Mouse (Mus musculus): ENCODE data around the gene Prrx2. TPM values are rescaled to one million over a fixed set of nuclear protein-coding genes. Genes with fewer than 3 reads are reported as not detected.

Prrx2 gene
- polyA plus RNA-seq, 1 experiment: 4.1 TPM

GRCm38 (mm10) chr2:30864968-30865381 lies 30.2 kb downstream of the Prrx2 start:
- Histone ChIP-seq H3K4me3 (replicated peaks; ENCODE audit: control insufficient read depth, low read depth, low read length) (no peak overlapping the region), H3K4me1 (ENCODE audit: control insufficient read depth, insufficient read depth, low read length) (no peaks in the 10 kb centered on the region), H3K27ac (ENCODE audit: control insufficient read depth, insufficient read depth, low read depth, low read length, poor library complexity) (no peak overlapping the region)
- TF ChIP-seq CTCF (IDR thresholded peaks at IDR 0.05; ENCODE audit: control insufficient read depth, insufficient read depth, low read length): no peak
- WGBS: 2% methylated on average over 35 of the region's 35 CpGs

DNA sequence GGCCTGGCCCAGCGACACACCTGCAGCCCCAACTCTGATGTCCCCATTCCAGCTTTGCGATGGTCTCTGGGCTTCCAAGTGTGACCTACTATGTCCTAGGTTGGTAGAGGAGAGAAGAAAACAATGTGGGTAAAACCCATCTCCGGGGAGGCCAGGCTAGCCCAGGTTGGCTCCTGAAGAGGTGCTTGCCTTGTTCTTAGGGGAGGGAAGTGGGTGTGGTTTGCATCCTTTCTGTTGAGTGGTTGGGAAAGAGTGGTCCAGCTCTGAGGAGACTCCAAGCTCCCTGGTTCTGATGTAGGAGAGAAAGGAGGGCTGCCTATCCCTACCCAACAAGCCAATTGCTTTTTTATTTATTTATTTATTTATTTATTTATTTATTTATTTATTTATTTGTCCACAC lies 30.7 kb downstream of the Prrx2 start:
- H3K4me3 ChIP-seq (replicated peaks; ENCODE audit: control insufficient read depth, low read depth, low read length): no peak overlapping the region
- 66% methylated on average over 3 of the region's 3 CpGs for WGBS
- no peaks in the 10 kb centered on the region for H3K4me1 ChIP-seq (ENCODE audit: control insufficient read depth, insufficient read depth, low read length)
- TF ChIP-seq POLR2A (IDR thresholded peaks at IDR 0.05; ENCODE audit: borderline replicate concordance, control insufficient read depth, low read depth, low read length) (no peak), CTCF (IDR thresholded peaks at IDR 0.05; ENCODE audit: control insufficient read depth, insufficient read depth, low read length) (no peak)
- no peak overlapping the region for H3K27ac ChIP-seq (ENCODE audit: control insufficient read depth, insufficient read depth, low read depth, low read length, poor library complexity)

- Histone ChIP-seq H3K27ac (ENCODE audit: control insufficient read depth, insufficient read depth, low read depth, low read length, poor library complexity) (no peak overlapping the region), H3K4me3 (replicated peaks; ENCODE audit: control insufficient read depth, low read depth, low read length) (no peak overlapping the region), H3K4me1 (ENCODE audit: control insufficient read depth, insufficient read depth, low read length) (no peaks in the 10 kb centered on the region)
- TF ChIP-seq POLR2A (IDR thresholded peaks at IDR 0.05; ENCODE audit: borderline replicate concordance, control insufficient read depth, low read depth, low read length): no peak
- no peak for TF ChIP-seq CTCF (IDR thresholded peaks at IDR 0.05; ENCODE audit: control insufficient read depth, insufficient read depth, low read length)
- WGBS: 72% methylated on average over 8 of the region's 8 CpGs
Observed at GRCm38 (mm10) chr2:30870863-30871262, 36.1 kb downstream of the Prrx2 start.

DNA sequence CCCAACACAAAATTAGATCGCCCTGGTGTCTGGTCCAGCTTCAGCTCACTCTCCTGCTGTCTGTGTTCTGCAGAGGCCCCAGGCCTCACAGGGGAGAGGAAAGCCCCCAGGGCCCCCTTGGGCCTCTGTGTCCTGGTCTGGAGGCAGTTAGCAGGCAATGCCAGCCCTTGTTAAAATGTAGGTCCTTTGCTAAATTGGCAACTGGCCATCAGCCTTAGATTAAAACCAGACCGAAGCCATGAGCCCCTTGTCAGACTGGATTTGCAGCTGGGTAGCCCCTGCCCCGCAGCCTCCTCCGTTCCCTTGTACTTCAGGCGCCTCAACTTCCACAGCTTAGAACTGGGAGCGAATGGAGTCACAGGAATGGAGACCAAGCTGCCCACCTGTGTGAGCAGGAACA lies 37.9 kb downstream of the Prrx2 start:
- no peak for TF ChIP-seq CTCF (IDR thresholded peaks at IDR 0.05; ENCODE audit: control insufficient read depth, insufficient read depth, low read length)
- no peak for TF ChIP-seq POLR2A (IDR thresholded peaks at IDR 0.05; ENCODE audit: borderline replicate concordance, control insufficient read depth, low read depth, low read length)
- 81% methylated on average over 6 of the region's 6 CpGs for WGBS

GRCm38 (mm10) chr2:30874445-30874844 lies 39.7 kb downstream of the Prrx2 start:
- no peaks in the 10 kb centered on the region for H3K4me1 ChIP-seq (ENCODE audit: control insufficient read depth, insufficient read depth, low read length)
- H3K4me3 ChIP-seq (replicated peaks; ENCODE audit: control insufficient read depth, low read depth, low read length): no peak overlapping the region
- no peak for TF ChIP-seq POLR2A (IDR thresholded peaks at IDR 0.05; ENCODE audit: borderline replicate concordance, control insufficient read depth, low read depth, low read length)
- TF ChIP-seq CTCF (IDR thresholded peaks at IDR 0.05; ENCODE audit: control insufficient read depth, insufficient read depth, low read length): no peak
- 73% methylated on average over 10 of the region's 10 CpGs for WGBS
- H3K27ac ChIP-seq (ENCODE audit: control insufficient read depth, insufficient read depth, low read depth, low read length, poor library complexity): no peak overlapping the region

More for the DNA sequence above, 37.9 kb downstream of the Prrx2 start:
- Histone ChIP-seq H3K27ac (ENCODE audit: control insufficient read depth, insufficient read depth, low read depth, low read length, poor library complexity) (no peak overlapping the region), H3K4me3 (replicated peaks; ENCODE audit: control insufficient read depth, low read depth, low read length) (no peak overlapping the region), H3K4me1 (ENCODE audit: control insufficient read depth, insufficient read depth, low read length) (no peaks in the 10 kb centered on the region)

DNA sequence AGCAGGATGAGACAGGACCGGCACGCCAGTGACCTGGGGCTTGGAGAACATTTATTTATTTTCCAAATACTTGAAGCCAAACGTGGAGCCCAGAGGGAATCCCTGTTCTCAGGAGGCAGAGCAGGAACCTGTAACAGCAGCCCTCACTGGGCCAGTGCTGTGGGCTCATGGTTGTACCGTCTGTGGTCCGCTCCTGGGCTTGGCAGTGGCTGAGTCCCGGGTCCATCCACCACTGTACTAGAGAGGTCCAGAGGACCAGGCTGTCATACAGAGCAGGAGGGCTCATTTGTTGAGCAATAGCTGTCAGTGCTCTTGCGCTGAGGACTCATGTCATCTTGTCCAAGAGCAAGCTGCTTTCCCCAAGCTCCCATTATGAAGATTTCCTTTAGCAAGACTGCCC lies 40.3 kb downstream of the Prrx2 start:
- Histone ChIP-seq H3K27ac (ENCODE audit: control insufficient read depth, insufficient read depth, low read depth, low read length, poor library complexity) (no peak overlapping the region), H3K4me3 (replicated peaks; ENCODE audit: control insufficient read depth, low read depth, low read length) (no peak overlapping the region), H3K4me1 (ENCODE audit: control insufficient read depth, insufficient read depth, low read length) (no peaks in the 10 kb centered on the region)
- TF ChIP-seq POLR2A (IDR thresholded peaks at IDR 0.05; ENCODE audit: borderline replicate concordance, control insufficient read depth, low read depth, low read length) (no peak), CTCF (IDR thresholded peaks at IDR 0.05; ENCODE audit: control insufficient read depth, insufficient read depth, low read length) (no peak)
- WGBS: 79% methylated on average over 7 of the region's 7 CpGs

DNA sequence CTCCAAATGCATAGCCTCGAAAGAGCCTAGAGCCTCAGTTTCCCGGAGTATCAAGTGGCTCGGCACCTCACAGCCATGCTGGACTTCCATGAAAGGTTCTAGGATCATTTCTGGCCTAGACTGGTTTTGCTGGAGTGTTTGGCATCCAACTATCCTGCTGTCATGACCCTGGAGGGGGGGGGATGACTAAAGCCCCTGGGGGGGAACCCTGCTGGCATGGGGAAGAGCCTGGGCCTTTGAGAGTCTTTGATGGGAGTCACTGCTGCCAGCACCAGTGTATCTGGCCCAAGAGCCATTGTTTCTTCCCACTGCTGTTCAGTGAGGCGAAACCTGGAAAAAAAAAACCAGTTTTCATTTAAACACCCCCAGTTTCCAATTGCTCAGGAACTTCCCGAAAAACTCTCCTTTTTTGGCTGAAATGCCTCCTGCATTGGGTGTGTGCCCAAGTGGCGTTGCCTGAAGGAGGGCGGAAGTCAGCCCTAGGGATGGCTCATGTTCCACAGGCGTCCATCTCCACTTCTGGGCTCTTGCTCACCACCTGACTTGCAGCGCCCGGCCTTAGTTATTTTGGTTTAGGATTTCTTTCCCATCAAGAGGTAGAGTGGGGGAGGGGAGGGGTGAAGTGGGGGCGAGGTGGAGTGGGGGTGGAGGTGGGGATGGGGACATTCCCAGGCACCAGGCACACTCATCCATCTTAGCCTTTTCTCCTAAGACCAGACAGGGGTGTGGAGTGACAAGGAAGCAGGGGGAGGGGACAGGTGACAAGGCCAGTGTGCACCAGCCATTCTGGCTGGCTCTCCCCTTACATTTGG lies 41.1 kb downstream of the Prrx2 start:
- Histone ChIP-seq H3K27ac (ENCODE audit: control insufficient read depth, insufficient read depth, low read depth, low read length, poor library complexity) (no peak overlapping the region), H3K4me3 (replicated peaks; ENCODE audit: control insufficient read depth, low read depth, low read length) (no peak overlapping the region), H3K4me1 (ENCODE audit: control insufficient read depth, insufficient read depth, low read length) (no peaks in the 10 kb centered on the region)
- TF ChIP-seq POLR2A (IDR thresholded peaks at IDR 0.05; ENCODE audit: borderline replicate concordance, control insufficient read depth, low read depth, low read length): no peak
- TF ChIP-seq CTCF (IDR thresholded peaks at IDR 0.05; ENCODE audit: control insufficient read depth, insufficient read depth, low read length): no peak
- WGBS: 72% methylated on average over 11 of the region's 11 CpGs

- no peak for TF ChIP-seq CTCF (IDR thresholded peaks at IDR 0.05; ENCODE audit: control insufficient read depth, insufficient read depth, low read length)
- TF ChIP-seq POLR2A (IDR thresholded peaks at IDR 0.05; ENCODE audit: borderline replicate concordance, control insufficient read depth, low read depth, low read length): no peak
- Histone ChIP-seq H3K27ac (ENCODE audit: control insufficient read depth, insufficient read depth, low read depth, low read length, poor library complexity) (no peak overlapping the region), H3K4me1 (ENCODE audit: control insufficient read depth, insufficient read depth, low read length) (no peaks in the 10 kb centered on the region), H3K4me3 (replicated peaks; ENCODE audit: control insufficient read depth, low read depth, low read length) (no peak overlapping the region)
- 90% methylated on average over 15 of the region's 15 CpGs for WGBS
Observed at GRCm38 (mm10) chr2:30879481-30879880, 44.7 kb downstream of the Prrx2 start.

- Histone ChIP-seq H3K27ac (ENCODE audit: control insufficient read depth, insufficient read depth, low read depth, low read length, poor library complexity) (no peak overlapping the region), H3K4me1 (ENCODE audit: control insufficient read depth, insufficient read depth, low read length) (no peaks in the 10 kb centered on the region), H3K4me3 (replicated peaks; ENCODE audit: control insufficient read depth, low read depth, low read length) (no peak overlapping the region)
- WGBS: 71% methylated on average over 7 of the region's 7 CpGs
- TF ChIP-seq CTCF (IDR thresholded peaks at IDR 0.05; ENCODE audit: control insufficient read depth, insufficient read depth, low read length) (no peak), POLR2A (IDR thresholded peaks at IDR 0.05; ENCODE audit: borderline replicate concordance, control insufficient read depth, low read depth, low read length) (no peak)
Observed at GRCm38 (mm10) chr2:30881215-30881614, 46.4 kb downstream of the Prrx2 start.

All from bone marrow, adult 2 months (tissue).